Mouse (Mus musculus): ENCODE measurements around the gene Stx11. TPM values are rescaled to one million over a fixed set of nuclear protein-coding genes. Genes with fewer than 3 reads are reported as not detected.
A peak's percentile ranks its signal among the peaks of the same experiment; 100 is the strongest.
"Not testable (repeated sequence)": the region's sequence is repeated elsewhere in the genome, so short reads cannot be mapped to it uniquely, and the experiment has no call there.

The Stx11 gene
- polyA plus RNA-seq, 1 experiment from 2014 or later = 1.7 TPM

DNA sequence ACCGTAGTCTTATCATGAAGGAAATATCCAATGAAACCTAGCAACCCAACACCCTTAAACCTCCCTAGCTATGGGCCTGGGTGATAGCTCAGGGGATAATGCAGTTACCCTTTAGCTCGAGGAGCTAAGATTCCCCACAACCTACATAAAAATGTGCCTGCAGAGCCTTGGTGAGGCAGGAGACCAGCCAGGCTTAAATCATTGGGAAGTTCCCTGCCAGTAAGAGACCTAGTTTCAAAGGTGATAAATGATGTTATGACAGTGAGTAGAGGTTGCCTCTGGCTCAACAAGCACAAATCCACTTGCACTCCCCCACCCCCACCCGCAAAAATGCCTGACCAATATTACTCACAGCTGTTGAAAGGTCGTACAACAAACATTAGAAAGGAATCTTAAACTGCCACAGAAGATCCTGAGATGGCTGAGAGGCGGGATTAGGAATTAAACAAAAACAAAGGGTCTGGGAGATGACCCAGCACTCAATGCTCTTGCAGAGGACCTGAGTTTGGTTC is 1.6 kb upstream of the Stx11 start:
- H3K9me3 ChIP-seq (replicated peaks; ENCODE audit: control insufficient read depth, low read length, poor library complexity, severe bottlenecking) = no peaks in the 10 kb centered on the region
- H3K4me1 ChIP-seq (ENCODE audit: control insufficient read depth, insufficient read depth, low read length) = no peaks in the 10 kb centered on the region
- H3K27me3 ChIP-seq (ENCODE audit: control insufficient read depth, insufficient read depth, low read depth, low read length) = no peaks in the 10 kb centered on the region
- no peaks in the 10 kb centered on the region for H3K36me3 ChIP-seq (ENCODE audit: control insufficient read depth, insufficient read depth, low read length)
- no peak overlapping the region for H3K27ac ChIP-seq (ENCODE audit: low read length)
- no peak for ATAC-seq
- WGBS = 86% methylated on average over 5 of the region's 5 CpGs
- no peak overlapping the region for H3K9ac ChIP-seq (ENCODE audit: low read depth, low read length)
- H3K4me3 ChIP-seq (ENCODE audit: low read depth, low read length) = no peak overlapping the region
- H3K4me2 ChIP-seq (ENCODE audit: low read length) = no peak overlapping the region

DNA sequence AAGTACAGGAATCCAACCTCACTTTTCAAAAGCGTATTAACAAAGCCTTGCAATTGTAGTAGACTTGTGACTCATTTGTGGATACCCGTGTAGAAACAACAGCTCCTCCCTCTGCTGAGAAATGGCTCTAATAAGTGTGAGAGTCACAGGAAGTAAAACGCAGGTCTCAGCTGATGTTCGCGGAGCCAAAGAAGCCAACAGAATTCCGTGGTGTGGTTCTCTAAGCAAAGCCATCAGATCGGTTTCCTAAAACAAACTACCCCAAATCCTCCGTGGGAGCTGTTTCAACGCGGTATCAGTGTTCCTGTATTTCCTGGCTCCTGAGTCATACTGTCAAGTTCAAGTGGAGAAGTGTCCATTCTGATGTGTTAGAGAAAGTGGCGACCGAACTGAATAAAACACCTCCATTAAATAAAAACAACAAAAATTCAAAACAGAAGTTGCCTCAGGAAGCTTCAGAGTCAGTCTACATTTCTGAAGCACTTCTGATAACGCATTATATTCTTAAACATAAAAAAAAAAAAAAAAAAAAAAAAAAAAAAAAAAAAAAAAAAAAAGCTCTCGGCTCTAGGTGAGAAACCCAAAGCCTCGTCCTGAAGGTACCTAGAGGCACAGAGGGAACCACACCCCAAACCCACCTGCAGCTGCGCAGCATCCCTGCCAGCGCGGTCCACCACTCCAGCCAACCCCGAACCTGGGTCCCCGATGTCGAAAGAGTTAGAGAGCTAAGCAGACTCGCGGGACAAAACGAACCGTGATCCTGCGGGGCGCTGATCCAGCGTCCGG is 543 bp downstream of the Stx11 start:
- Histone ChIP-seq H3K27ac (ENCODE audit: low read length) (no peak overlapping the region), H3K9ac (ENCODE audit: low read depth, low read length) (peak overlapping the region; percentile 68), H3K4me2 (ENCODE audit: low read length) (peak overlapping the region; percentile 96), H3K36me3 (ENCODE audit: control insufficient read depth, insufficient read depth, low read length) (no peaks in the 10 kb centered on the region), H3K27me3 (ENCODE audit: control insufficient read depth, insufficient read depth, low read depth, low read length) (no peaks in the 10 kb centered on the region), H3K4me1 (ENCODE audit: control insufficient read depth, insufficient read depth, low read length) (no peaks in the 10 kb centered on the region), H3K4me3 (ENCODE audit: low read depth, low read length) (peak overlapping the region; percentile 77), H3K9me3 (replicated peaks; ENCODE audit: control insufficient read depth, low read length, poor library complexity, severe bottlenecking) (no peaks in the 10 kb centered on the region)
- 6% methylated on average over 29 of the region's 29 CpGs for WGBS
- ATAC-seq = no peak

DNA sequence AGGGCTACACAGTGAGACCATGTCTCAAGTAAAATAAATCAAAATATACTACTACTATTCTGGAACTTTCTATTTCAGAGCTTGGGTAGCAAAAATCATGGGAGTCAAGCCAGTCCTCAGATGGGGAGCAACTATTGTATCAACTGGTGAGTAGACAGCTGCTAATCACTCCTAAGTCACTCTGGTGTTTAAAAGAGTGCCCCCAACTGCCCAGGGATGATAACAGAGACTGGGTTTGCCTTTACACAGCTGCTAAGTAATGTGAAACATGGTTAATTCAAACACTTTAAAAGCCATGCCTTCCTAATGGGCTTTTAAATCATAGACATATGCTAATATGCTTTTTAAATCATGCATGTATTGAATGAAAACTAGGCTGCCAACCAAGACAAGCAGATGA is 1.9 kb downstream of the Stx11 start:
- H3K27ac ChIP-seq (ENCODE audit: low read length) = no peak overlapping the region
- H3K9ac ChIP-seq (ENCODE audit: low read depth, low read length) = no peak overlapping the region
- H3K27me3 ChIP-seq (ENCODE audit: control insufficient read depth, insufficient read depth, low read depth, low read length) = no peaks in the 10 kb centered on the region
- no peak overlapping the region for H3K4me3 ChIP-seq (ENCODE audit: low read depth, low read length)
- no peaks in the 10 kb centered on the region for H3K4me1 ChIP-seq (ENCODE audit: control insufficient read depth, insufficient read depth, low read length)
- H3K4me2 ChIP-seq (ENCODE audit: low read length) = no peak overlapping the region
- no peak for ATAC-seq
- no peaks in the 10 kb centered on the region for H3K9me3 ChIP-seq (replicated peaks; ENCODE audit: control insufficient read depth, low read length, poor library complexity, severe bottlenecking)
- H3K36me3 ChIP-seq (ENCODE audit: control insufficient read depth, insufficient read depth, low read length) = no peaks in the 10 kb centered on the region

DNA sequence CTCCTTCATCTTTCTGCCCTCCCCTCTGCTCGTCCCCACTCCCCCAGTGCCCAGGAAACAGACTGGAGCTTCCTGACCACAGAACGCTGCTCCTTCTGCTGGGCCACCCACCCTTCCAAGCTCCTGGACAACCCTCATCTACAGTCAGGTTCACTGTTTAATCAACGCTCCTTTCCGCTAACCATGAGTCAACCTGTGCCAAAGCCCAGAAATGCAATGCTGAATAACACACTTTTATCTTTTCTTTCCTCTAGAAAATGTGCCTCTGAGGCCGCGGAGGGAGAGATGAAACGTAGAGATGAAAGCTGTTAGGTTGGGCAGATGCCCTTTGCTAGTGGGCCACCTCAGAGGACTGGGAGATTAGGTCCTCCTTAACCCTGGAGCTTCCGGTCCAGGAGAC is 2.6 kb downstream of the Stx11 start:
- Histone ChIP-seq H3K9ac (ENCODE audit: low read depth, low read length) (no peak overlapping the region), H3K4me3 (ENCODE audit: low read depth, low read length) (no peak overlapping the region), H3K27ac (ENCODE audit: low read length) (no peak overlapping the region), H3K27me3 (ENCODE audit: control insufficient read depth, insufficient read depth, low read depth, low read length) (no peaks in the 10 kb centered on the region), H3K4me1 (ENCODE audit: control insufficient read depth, insufficient read depth, low read length) (no peaks in the 10 kb centered on the region), H3K9me3 (replicated peaks; ENCODE audit: control insufficient read depth, low read length, poor library complexity, severe bottlenecking) (no peaks in the 10 kb centered on the region), H3K4me2 (ENCODE audit: low read length) (no peak overlapping the region), H3K36me3 (ENCODE audit: control insufficient read depth, insufficient read depth, low read length) (no peaks in the 10 kb centered on the region)
- 79% methylated on average over 8 of the region's 8 CpGs for WGBS
- no peak for ATAC-seq

DNA sequence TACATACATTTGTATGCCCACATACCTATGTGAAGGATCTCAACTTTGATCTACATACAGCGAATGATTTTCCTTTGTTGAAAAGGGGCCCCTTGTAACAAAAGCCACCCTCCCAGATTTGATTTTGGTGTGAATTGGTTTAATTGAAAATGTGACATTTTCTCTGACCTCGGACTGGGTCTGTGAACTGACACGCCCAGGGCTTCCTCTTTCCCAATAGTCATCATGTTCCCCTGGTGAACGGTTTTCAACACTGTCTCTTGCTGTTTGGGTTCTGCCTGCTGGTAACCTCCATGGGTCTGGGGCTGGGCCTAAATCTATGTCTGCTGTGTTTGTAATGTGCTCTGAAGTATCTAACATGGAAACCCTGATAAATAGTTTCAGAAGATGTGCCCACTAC is 6.8 kb downstream of the Stx11 start:
- no peak overlapping the region for H3K4me3 ChIP-seq (ENCODE audit: low read depth, low read length)
- no peak overlapping the region for H3K4me2 ChIP-seq (ENCODE audit: low read length)
- no peak overlapping the region for H3K27ac ChIP-seq (ENCODE audit: low read length)
- no peaks in the 10 kb centered on the region for H3K36me3 ChIP-seq (ENCODE audit: control insufficient read depth, insufficient read depth, low read length)
- ATAC-seq = no peak
- WGBS = 84% methylated on average over 4 of the region's 4 CpGs
- H3K9me3 ChIP-seq (replicated peaks; ENCODE audit: control insufficient read depth, low read length, poor library complexity, severe bottlenecking) = no peaks in the 10 kb centered on the region
- no peaks in the 10 kb centered on the region for H3K4me1 ChIP-seq (ENCODE audit: control insufficient read depth, insufficient read depth, low read length)
- no peaks in the 10 kb centered on the region for H3K27me3 ChIP-seq (ENCODE audit: control insufficient read depth, insufficient read depth, low read depth, low read length)
- no peak overlapping the region for H3K9ac ChIP-seq (ENCODE audit: low read depth, low read length)

DNA sequence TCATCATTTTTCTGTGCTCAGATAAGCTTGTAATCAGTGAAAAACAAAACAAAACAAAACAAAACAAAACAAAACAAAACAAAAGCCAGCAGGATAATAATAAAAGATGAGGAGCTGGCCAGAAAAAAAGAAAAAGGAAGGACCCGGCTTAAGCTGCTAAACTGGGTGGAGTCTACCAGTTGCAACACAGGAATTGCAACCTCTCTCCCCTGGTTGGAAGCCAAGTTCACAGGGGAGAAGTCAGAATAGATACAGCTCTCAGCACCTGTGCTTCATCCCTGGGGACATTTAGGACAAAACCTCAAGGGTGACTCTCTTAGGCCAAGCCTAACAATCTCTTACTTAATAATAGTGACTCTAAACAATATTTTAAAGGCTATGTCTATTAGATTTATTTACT is 8.3 kb downstream of the Stx11 start:
- Histone ChIP-seq H3K4me2 (ENCODE audit: low read length) (no peak overlapping the region), H3K36me3 (ENCODE audit: control insufficient read depth, insufficient read depth, low read length) (no peaks in the 10 kb centered on the region), H3K4me1 (ENCODE audit: control insufficient read depth, insufficient read depth, low read length) (no peaks in the 10 kb centered on the region), H3K4me3 (ENCODE audit: low read depth, low read length) (no peak overlapping the region), H3K9ac (ENCODE audit: low read depth, low read length) (no peak overlapping the region), H3K9me3 (replicated peaks; ENCODE audit: control insufficient read depth, low read length, poor library complexity, severe bottlenecking) (no peaks in the 10 kb centered on the region), H3K27ac (ENCODE audit: low read length) (no peak overlapping the region), H3K27me3 (ENCODE audit: control insufficient read depth, insufficient read depth, low read depth, low read length) (no peaks in the 10 kb centered on the region)
- 61% methylated on average over 1 of the region's 1 CpGs for WGBS
- no peak for ATAC-seq

DNA sequence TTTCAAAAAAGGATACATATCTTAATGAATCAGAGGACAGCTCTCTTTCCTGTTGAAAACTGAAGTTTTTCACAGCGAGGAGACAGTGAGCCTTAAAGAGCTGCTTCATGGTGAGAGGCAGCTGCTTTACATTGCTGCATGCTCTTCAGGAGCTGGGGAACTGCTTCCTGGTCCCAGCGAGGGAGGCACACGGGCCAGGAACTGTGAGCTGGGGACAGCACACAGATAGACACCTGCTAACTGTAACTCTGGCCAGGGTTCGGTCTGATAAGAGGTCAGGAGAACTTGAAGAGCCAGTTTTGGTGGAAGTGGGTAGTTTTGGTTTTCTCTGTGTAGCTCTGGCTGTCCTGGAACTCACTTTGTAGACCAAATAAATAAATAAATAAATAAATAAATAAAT is 12.7 kb downstream of the Stx11 start:
- not testable (repeated sequence) for H3K9ac ChIP-seq (ENCODE audit: low read depth, low read length); H3K36me3 ChIP-seq (ENCODE audit: control insufficient read depth, insufficient read depth, low read length)

DNA sequence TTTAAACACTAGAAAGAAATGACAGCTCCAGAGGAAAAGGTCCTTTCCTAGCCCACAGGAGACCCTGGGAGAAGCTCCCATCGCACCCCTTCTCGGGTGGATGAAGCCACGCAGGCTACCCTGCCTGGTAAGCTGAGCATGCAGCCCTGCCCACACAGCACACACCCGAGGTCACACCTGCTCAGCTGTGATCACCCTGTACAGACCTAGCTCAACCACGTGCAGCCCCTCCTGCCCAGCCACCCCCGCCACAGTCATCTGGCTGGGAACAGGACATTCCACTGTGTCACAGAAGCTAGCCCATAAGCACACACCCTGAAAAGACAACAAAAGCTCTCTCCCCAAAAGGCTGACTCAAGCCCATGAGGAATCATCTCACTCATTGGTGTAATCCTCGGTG is 14.8 kb downstream of the Stx11 start:
- H3K4me2 ChIP-seq (ENCODE audit: low read length) = no peak overlapping the region
- whole genome bisulfite sequencing = 80% methylated on average over 7 of the region's 7 CpGs
- ATAC-seq = no peak
- no peak overlapping the region for H3K27ac ChIP-seq (ENCODE audit: low read length)
- H3K9ac ChIP-seq (ENCODE audit: low read depth, low read length) = no peak overlapping the region
- H3K4me1 ChIP-seq (ENCODE audit: control insufficient read depth, insufficient read depth, low read length) = no peaks in the 10 kb centered on the region
- H3K4me3 ChIP-seq (ENCODE audit: low read depth, low read length) = no peak overlapping the region
- H3K36me3 ChIP-seq (ENCODE audit: control insufficient read depth, insufficient read depth, low read length) = no peaks in the 10 kb centered on the region
- H3K9me3 ChIP-seq (replicated peaks; ENCODE audit: control insufficient read depth, low read length, poor library complexity, severe bottlenecking) = no peaks in the 10 kb centered on the region
- H3K27me3 ChIP-seq (ENCODE audit: control insufficient read depth, insufficient read depth, low read depth, low read length) = no peaks in the 10 kb centered on the region

More for the DNA sequence above, 12.7 kb downstream of the Stx11 start:
- H3K4me2 ChIP-seq (ENCODE audit: low read length); H3K27ac ChIP-seq (ENCODE audit: low read length); H3K4me3 ChIP-seq (ENCODE audit: low read depth, low read length); H3K27me3 ChIP-seq (ENCODE audit: control insufficient read depth, insufficient read depth, low read depth, low read length); H3K4me1 ChIP-seq (ENCODE audit: control insufficient read depth, insufficient read depth, low read length); ATAC-seq; H3K9me3 ChIP-seq (replicated peaks; ENCODE audit: control insufficient read depth, low read length, poor library complexity, severe bottlenecking): not testable (repeated sequence)
- WGBS = 71% methylated on average over 4 of the region's 4 CpGs

DNA sequence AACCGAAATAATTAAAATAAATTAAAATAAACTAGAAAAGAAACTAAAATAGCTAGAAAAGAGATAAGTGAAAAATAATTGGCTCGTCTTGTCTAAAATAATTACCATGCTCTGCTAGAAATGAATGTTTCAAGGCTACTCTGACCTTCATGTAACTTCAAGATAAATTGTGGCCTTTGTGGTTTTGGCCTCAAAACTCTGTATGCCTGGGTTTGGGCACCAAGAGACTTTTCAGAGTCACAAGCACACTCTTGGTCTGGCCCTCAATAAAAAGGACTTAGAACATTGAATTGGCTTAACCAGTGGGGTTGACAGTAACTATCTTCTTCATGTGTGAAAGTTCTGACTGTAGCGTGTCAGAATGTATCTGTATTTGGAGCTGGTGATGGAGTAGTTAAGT is 16.5 kb downstream of the Stx11 start:
- Histone ChIP-seq H3K27ac (ENCODE audit: low read length) (no peak overlapping the region), H3K36me3 (ENCODE audit: control insufficient read depth, insufficient read depth, low read length) (no peaks in the 10 kb centered on the region), H3K4me1 (ENCODE audit: control insufficient read depth, insufficient read depth, low read length) (no peaks in the 10 kb centered on the region), H3K27me3 (ENCODE audit: control insufficient read depth, insufficient read depth, low read depth, low read length) (no peaks in the 10 kb centered on the region), H3K4me2 (ENCODE audit: low read length) (no peak overlapping the region), H3K4me3 (ENCODE audit: low read depth, low read length) (no peak overlapping the region), H3K9me3 (replicated peaks; ENCODE audit: control insufficient read depth, low read length, poor library complexity, severe bottlenecking) (no peaks in the 10 kb centered on the region), H3K9ac (ENCODE audit: low read depth, low read length) (no peak overlapping the region)
- no peak for ATAC-seq
- WGBS = 91% methylated on average over 3 of the region's 3 CpGs
